Mouse (Mus musculus): ENCODE data around the gene 2410004P03Rik. TPM values are rescaled to one million over a fixed set of nuclear protein-coding genes. Genes with fewer than 3 reads are reported as not detected.

The 2410004P03Rik gene
- polyA plus RNA-seq (2017; shearing (Covaris generic)): 0.24 TPM

GRCm38 (mm10) chr12:17011100-17011870 is at the start of gene 2410004P03Rik:
Gene 2410004P03Rik (minus strand): TSS chr12:17011727.

GRCm38 (mm10) chr12:16999739-17000497 is 11.6 kb downstream of the 2410004P03Rik start, which contains the start of gene Pqlc3:
Gene Pqlc3 (minus strand): TSS chr12:17000408.

Other genes starting within 250 kb of the 2410004P03Rik start
- gene Greb1, start 210.8 kb downstream of the 2410004P03Rik start, polyA plus RNA-seq (2017; shearing (Covaris generic)): 0.22 TPM
- gene E2f6, start 200.8 kb downstream of the 2410004P03Rik start, polyA plus RNA-seq (2017; shearing (Covaris generic)): 16.1 TPM
- 46.1 TPM for gene Rock2, start 116.8 kb downstream of the 2410004P03Rik start, polyA plus RNA-seq (2017; shearing (Covaris generic))
- 25.7 TPM for gene Pqlc3, start 11.3 kb downstream of the 2410004P03Rik start, polyA plus RNA-seq (2017; shearing (Covaris generic))
- not detected for gene Kcnf1, start 165.2 kb upstream of the 2410004P03Rik start, polyA plus RNA-seq (2017; shearing (Covaris generic))